Mouse (Mus musculus) kidney, postnatal 0 days (tissue): ENCODE measurements at regions not wholly inside any gene's neighbourhood (a gene's known extent, or its start where the extent isn't known, plus 50 kb on each side); places are given as distances from the start of the nearest gene placed in this dataset.

Experiments
- ATAC-seq: fragments of 200-750 bp; cut with Nextera tagmentation; replicated peaks from 2 replicates; pipeline ENCODE4 v1.8.0; 2017; ENCODE audit warnings: low read depth, moderate number of reproducible peaks, moderate TSS enrichment, moderate library complexity; ENCODE audit not compliant: low FRiP score
- DNase-seq: peaks from one replicate; pipeline ENCODE4 v3.0.0-alpha.2; 2016; ENCODE audit warnings: low spot score
- H3K27ac ChIP-seq: fragments of 300-500 bp; sonication (generic); 2 replicates; pipeline ENCODE4 v1.5.1; 2014; ENCODE audit warnings: mild to moderate bottlenecking
- H3K27me3 ChIP-seq: fragments of 300-500 bp; sonication (generic); 2 replicates; pipeline ENCODE4 v1.6.1; 2014; ENCODE audit warnings: low read length, mixed read lengths; ENCODE audit not compliant: insufficient read depth
- H3K36me3 ChIP-seq: fragments of 300-500 bp; sonication (generic); 2 replicates; pipeline ENCODE4 v1.6.1; 2014; ENCODE audit warnings: low read length, mixed read lengths; ENCODE audit not compliant: insufficient read depth
- H3K4me1 ChIP-seq: fragments of 300-500 bp; sonication (generic); replicated peaks from 2 replicates; pipeline ENCODE4 v1.6.1; 2014; ENCODE audit warnings: antibody characterized with exemption, low read length, mixed read lengths; ENCODE audit not compliant: insufficient read depth
- H3K4me2 ChIP-seq: fragments of 300-500 bp; sonication (generic); 2 replicates; pipeline ENCODE4 v1.6.1; 2014; ENCODE audit warnings: mild to moderate bottlenecking, low read length, moderate library complexity, mixed read lengths
- H3K4me3 ChIP-seq: fragments of 300-500 bp; sonication (generic); replicated peaks from 2 replicates; pipeline ENCODE4 v1.5.1; 2014; ENCODE audit warnings: low read depth, low read length
- H3K9ac ChIP-seq: fragments of 300-500 bp; sonication (generic); 2 replicates; pipeline ENCODE4 v1.6.1; 2014; ENCODE audit warnings: low read depth, low read length
- H3K9me3 ChIP-seq: fragments of 300-500 bp; sonication (generic); replicated peaks from 2 replicates; pipeline ENCODE4 v1.6.1; 2016; ENCODE audit warnings: low read length, inconsistent platforms, mixed read lengths
- CTCF ChIP-seq: IDR thresholded peaks from 2 replicates; pipeline ENCODE4 v1.5.1; 2016; ENCODE audit warnings: antibody characterized with exemption, low read depth, mild to moderate bottlenecking, moderate library complexity
- WGBS: fragments of 180-500 bp; shearing (Covaris S2); extraction: QIAGEN DNeasy Blood & Tissue Kit; methylation state at CpG from one replicate; pipeline ENCODE4 v1.1.7; 2014; 5-methylcytosine and 5-hydroxymethylcytosine counted together

DNA sequence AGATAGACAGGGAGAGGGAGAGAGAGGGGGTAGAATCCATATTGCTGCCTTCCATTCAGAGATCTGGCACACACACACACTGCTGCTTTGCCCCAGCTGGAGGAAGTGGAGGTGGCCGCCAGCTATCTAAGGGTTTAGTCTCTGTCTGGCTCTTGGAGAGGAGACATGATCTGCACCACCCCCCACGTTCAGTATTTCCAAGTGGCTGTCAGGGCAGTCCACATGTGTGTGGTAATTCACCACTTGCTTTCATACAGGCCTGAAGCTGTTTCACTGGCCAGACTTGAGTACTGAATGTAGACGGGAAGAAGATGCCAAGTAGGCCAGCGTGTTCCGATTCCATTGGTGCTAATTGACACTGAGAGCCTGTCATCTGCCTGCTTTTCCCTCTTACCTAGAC is 501.0 kb upstream of the Gm765 start:
- WGBS: 72% methylated on average over 5 of the region's 5 CpGs
- no peaks in the 10 kb centered on the region for H3K4me1 ChIP-seq
- no peak overlapping the region for H3K27ac ChIP-seq
- no peaks in the 10 kb centered on the region for H3K9me3 ChIP-seq
- ATAC-seq: no peak
- H3K4me3 ChIP-seq: no peak overlapping the region
- no peaks in the 10 kb centered on the region for H3K27me3 ChIP-seq
- H3K36me3 ChIP-seq: no peaks in the 10 kb centered on the region
- no peak overlapping the region for H3K4me2 ChIP-seq
- DNase-seq: no peak
- H3K9ac ChIP-seq: no peak overlapping the region
- no peak for TF ChIP-seq CTCF

DNA sequence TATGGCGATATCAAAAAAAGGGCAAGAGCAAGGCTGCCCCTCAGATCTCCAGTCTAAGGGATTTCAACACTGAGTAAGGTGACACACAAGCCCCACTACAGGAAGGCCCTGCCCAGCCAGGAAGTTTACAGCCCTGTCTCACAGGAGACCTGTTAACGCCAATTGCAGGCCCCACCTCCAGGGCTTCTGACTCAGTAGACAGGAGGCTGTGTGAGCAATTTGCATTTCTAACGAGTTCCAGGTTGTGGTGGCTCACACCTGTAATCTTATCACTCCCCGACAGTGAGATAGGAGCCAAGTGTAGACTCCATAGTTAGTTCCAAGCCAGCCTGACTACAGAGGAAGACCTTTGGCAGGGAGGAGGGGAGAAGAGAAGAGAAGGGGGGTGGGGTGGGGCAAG is 500.4 kb upstream of the Gm765 start:
- ATAC-seq (no peak), DNase-seq (no peak)
- Histone ChIP-seq H3K36me3 (no peaks in the 10 kb centered on the region), H3K27ac (no peak overlapping the region), H3K9ac (no peak overlapping the region), H3K4me3 (no peak overlapping the region), H3K4me2 (no peak overlapping the region), H3K4me1 (no peaks in the 10 kb centered on the region), H3K9me3 (no peaks in the 10 kb centered on the region), H3K27me3 (no peaks in the 10 kb centered on the region)
- no peak for TF ChIP-seq CTCF
- 58% methylated on average over 4 of the region's 4 CpGs for WGBS

DNA sequence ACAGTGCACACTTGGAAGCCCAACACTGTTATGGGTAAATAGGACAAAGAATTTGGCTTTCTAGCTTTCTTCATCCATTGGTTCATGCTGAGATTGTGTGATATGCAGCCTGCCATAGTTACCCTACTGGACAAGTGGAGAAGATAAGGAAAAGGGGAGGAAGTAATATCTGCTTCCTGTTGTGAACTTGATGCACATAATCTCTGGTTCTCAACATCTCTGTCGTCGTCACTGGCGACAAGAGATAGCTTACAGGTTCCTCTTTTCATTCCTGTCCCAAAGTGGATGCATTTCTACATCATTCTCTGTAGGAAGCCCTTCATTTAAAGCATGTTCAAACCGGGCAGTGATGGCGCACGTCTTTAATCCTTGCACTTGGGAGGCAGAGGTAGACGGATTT is 491.4 kb upstream of the Gm765 start:
- no peaks in the 10 kb centered on the region for H3K36me3 ChIP-seq
- no peak for DNase-seq
- 92% methylated on average over 7 of the region's 7 CpGs for WGBS
- H3K27me3 ChIP-seq: no peaks in the 10 kb centered on the region
- no peaks in the 10 kb centered on the region for H3K9me3 ChIP-seq
- no peak overlapping the region for H3K4me2 ChIP-seq
- no peak overlapping the region for H3K9ac ChIP-seq
- no peaks in the 10 kb centered on the region for H3K4me1 ChIP-seq
- ATAC-seq: no peak
- no peak overlapping the region for H3K4me3 ChIP-seq
- no peak for TF ChIP-seq CTCF
- H3K27ac ChIP-seq: no peak overlapping the region

DNA sequence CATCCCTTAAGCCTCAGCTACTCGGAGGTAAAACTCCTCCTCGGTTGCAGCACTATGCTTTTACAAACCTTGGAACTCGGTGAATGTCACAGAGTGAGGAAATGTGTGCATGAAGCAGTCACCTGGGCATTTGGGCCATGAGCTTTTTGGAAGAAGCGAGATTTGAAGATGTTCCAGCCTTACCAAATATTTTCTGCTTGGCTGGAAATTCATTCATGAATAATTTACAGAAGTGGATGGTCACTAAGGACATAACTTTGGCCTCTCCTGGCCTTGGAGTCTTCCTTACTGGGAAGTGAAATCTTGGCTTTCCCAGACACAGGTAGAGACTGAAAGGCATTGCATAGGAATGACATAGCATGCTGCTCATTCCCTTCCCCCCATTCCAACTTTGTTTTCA is 487.6 kb upstream of the Gm765 start:
- 62% methylated on average over 4 of the region's 4 CpGs for WGBS
- DNase-seq (no peak), ATAC-seq (no peak)
- Histone ChIP-seq H3K9me3 (no peaks in the 10 kb centered on the region), H3K9ac (no peak overlapping the region), H3K4me3 (no peak overlapping the region), H3K27me3 (no peaks in the 10 kb centered on the region), H3K4me2 (no peak overlapping the region), H3K36me3 (no peaks in the 10 kb centered on the region), H3K27ac (no peak overlapping the region), H3K4me1 (no peaks in the 10 kb centered on the region)
- no peak for TF ChIP-seq CTCF

DNA sequence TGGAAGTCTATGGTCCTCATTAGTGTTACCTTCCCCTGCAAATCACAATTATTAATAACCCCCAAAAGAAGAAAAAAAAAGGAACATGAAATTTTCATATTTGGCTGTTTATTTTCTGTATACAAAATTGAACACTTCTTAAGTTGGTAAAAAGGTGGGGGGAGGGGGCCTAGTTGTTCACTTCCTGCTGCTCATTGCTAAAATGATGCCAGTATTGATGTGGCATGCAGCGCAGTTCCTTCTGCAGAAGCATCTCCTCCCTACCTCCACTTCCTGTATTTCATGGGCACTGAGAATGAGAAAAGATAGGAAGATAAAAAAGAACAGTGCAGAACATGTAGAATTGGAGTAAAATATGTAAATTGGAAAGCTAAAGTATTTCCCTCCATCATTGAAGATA is 465.5 kb upstream of the Gm765 start:
- Histone ChIP-seq H3K4me1 (no peaks in the 10 kb centered on the region), H3K27me3 (no peaks in the 10 kb centered on the region), H3K27ac (no peak overlapping the region), H3K4me2 (no peak overlapping the region), H3K36me3 (no peaks in the 10 kb centered on the region), H3K9me3 (no peaks in the 10 kb centered on the region), H3K4me3 (no peak overlapping the region), H3K9ac (no peak overlapping the region)
- DNase-seq (no peak), ATAC-seq (no peak)
- no peak for TF ChIP-seq CTCF
- 100% methylated on average over 1 of the region's 1 CpGs for WGBS

DNA sequence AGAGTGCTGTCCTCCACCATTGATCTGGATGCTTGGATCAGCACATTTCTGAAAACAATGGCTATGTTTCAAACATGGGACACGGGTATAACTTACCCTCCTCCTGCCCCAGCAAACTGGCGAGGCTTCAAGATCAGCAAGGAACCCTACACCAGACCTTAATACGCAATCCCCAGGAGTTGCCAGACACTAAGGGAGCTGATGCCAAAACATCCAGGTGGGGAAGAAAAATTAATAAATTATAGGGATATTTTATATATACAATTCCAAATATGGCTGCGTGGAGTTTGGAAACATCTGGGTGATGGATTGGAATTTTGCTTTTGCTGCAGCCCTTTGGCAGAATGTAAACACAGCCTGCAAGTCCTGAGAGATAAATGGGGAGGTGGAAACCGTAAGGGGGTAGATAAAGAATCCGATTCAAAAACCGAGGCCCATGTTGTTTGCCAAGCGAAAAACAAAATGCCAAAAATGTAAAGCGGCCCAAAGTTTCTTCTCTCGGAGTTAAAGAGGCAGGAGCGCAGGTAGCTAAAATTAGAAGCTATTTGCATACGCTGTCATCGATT is 460.9 kb upstream of the Gm765 start:
- Histone ChIP-seq H3K9ac (no peak overlapping the region), H3K27ac (no peak overlapping the region), H3K4me3 (no peak overlapping the region), H3K9me3 (no peaks in the 10 kb centered on the region), H3K36me3 (no peaks in the 10 kb centered on the region), H3K4me1 (no peaks in the 10 kb centered on the region), H3K27me3 (no peaks in the 10 kb centered on the region), H3K4me2 (no peak overlapping the region)
- ATAC-seq (no peak), DNase-seq (no peak)
- WGBS: 77% methylated on average over 13 of the region's 13 CpGs
- TF ChIP-seq CTCF: no peak

DNA sequence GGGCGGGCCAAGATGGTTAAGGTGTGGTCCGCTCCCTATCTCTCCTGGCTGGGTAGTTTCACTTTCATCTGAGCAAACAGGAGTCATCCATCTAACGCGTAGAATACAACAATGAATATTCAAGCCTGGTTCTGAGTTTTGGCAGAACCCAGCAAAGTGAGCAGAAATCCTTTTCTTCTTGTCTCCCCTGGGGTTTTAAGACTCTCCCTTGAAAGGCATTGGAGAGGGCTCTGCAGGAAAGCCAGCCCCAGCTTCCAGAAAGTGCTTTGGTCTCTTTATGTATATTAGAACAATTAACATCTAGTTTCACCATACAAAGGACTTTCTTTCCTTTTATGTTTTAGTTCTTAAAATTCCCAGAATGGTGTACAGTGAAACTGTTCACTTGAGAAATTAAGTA is 458.5 kb upstream of the Gm765 start:
- Histone ChIP-seq H3K9ac (no peak overlapping the region), H3K36me3 (no peaks in the 10 kb centered on the region), H3K27ac (no peak overlapping the region), H3K4me2 (no peak overlapping the region), H3K27me3 (no peaks in the 10 kb centered on the region), H3K9me3 (no peaks in the 10 kb centered on the region), H3K4me3 (no peak overlapping the region), H3K4me1 (no peaks in the 10 kb centered on the region)
- whole genome bisulfite sequencing: 83% methylated on average over 4 of the region's 4 CpGs
- TF ChIP-seq CTCF: no peak
- DNase-seq: no peak
- no peak for ATAC-seq
